Mouse (Mus musculus) frontal cortex, postnatal 36 days (tissue): ENCODE data around the gene Gtsf1l.

ENCODE experiments used
- DNase-seq, 2 experiments: peaks; one replicate each; pipeline ENCODE4 v3.0.0; 2022; ENCODE audit warnings: low spot score in 2 of 2

Gene Gtsf1l

DNA sequence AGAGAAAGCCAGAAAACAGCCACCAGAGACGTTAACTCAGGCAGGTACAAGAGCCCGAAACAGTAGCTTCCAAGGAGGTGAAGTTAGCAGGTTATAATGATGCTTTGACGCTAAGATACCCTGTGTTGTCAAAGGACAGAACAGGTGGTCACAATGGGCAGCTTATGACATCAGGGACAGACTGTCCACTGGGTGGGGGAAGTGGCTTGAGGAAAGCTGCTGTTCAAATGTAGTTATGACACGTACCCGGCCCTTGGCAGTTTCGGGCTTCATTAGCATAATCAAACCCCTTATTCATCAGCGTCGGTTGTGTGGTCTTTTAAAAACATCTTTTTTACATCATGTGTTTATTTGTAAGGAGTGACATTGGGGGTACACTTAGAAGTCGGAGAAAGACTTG, at the start of gene Gtsf1l:
Gene Gtsf1l (minus strand): TSS at position 128 of the 400 bp plus-strand sequence.
- DNase-seq: no peak

- DNase-seq: peak in 1 of 2 experiments; percentile 21
Observed at GRCm38 (mm10) chr2:163136996-163137395, 49.3 kb upstream of the Gtsf1l start.

GRCm38 (mm10) chr2:163135931-163136330, 48.3 kb upstream of the Gtsf1l start:
- DNase-seq: no peak

GRCm38 (mm10) chr2:163132314-163132713, 44.7 kb upstream of the Gtsf1l start:
- no peak for DNase-seq

GRCm38 (mm10) chr2:163130837-163131236, 43.2 kb upstream of the Gtsf1l start:
- no peak for DNase-seq

GRCm38 (mm10) chr2:163123496-163123895, 35.8 kb upstream of the Gtsf1l start:
- DNase-seq: no peak

- DNase-seq: no peak
Observed at GRCm38 (mm10) chr2:163122319-163122718, 34.7 kb upstream of the Gtsf1l start.

GRCm38 (mm10) chr2:163121353-163121660, 33.7 kb upstream of the Gtsf1l start:
- DNase-seq: no peak

GRCm38 (mm10) chr2:163120626-163121352, 33.1 kb upstream of the Gtsf1l start:
- no peak for DNase-seq

GRCm38 (mm10) chr2:163111413-163112201, 24.0 kb upstream of the Gtsf1l start:
- peak in 1 of 2 experiments; percentile 43 for DNase-seq

DNA sequence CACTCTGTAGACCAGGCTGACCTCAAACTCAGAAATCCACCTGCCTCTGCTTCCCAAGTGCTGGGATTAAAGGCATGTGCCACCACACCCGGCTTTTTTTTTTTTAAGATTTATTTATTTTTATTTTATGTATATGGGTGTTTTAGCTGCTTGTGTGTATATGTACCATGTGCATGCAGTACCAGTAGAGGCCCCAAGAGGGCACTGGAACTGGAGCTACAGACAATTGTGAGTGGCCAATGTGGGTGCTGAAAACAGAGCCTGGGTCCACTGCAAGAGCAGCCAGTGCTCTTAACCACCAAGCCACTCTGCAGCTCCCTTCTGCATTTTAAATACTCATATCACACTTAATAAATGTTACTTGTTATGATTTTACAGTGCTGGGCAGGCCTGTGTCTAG, 23.1 kb upstream of the Gtsf1l start:
- no peak for DNase-seq

GRCm38 (mm10) chr2:163108385-163108784, 20.7 kb upstream of the Gtsf1l start:
- DNase-seq: no peak

DNA sequence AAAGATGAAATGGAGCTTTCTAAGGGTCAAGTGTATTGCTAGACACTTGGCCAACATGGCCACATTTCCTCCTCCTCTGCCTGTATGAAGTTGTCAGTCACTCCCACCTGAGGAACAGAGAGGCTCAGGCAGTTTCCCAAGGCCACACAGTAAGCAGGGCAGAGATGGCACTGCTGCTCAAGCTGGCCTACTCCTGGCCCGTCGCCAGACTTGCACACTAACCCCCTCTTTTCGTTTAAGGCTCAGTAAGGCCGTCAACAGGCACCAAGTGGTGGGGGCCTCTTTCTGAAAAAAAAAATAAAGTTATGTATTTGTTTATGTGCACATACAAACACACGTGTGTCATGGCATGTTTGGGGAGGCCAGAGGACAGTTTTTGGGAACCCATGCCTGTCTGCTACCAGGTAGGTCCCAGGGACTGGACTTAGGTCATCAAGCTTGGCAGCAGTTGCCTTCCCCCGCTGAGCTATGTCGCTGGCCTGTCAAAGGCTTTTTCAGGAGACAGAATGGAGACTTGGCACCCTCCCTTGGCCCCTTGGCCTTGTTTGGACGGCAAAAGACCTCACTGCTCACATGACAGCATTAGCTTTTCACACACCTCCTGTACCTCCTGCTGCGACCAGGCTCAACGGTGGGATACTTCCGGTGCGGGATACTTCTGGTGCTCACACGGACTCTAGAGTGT, 16.6 kb upstream of the Gtsf1l start:
- no peak for DNase-seq

GRCm38 (mm10) chr2:163102900-163103653, 15.4 kb upstream of the Gtsf1l start:
- no peak for DNase-seq

GRCm38 (mm10) chr2:163102216-163102615, 14.6 kb upstream of the Gtsf1l start:
- DNase-seq: no peak

DNA sequence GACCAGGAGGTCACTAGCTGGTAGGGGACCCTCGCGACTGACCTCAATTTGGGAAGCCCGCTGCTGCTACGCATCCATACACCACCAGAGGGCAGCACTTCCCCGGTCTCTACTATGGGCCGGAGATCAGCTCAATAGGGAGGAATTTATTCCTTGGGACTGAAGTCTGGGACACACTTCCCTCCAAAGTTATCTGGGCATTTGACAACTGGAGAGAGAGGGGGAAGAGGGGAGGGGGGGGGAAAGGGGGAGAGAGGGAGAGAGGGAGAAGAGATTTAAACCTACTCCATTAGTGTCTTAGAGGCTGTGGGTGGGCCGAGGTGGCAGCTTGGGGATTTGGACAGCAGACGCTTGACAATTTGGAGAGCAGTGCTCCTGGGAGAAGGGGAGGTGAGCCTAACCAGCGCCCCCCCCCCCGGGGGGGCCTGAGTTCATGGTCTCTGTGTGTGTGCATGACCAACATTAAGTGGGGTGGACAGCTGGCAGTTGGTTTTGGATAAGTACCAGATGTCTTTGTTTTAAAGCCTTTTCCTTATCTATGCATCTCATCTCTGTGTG, 14.1 kb upstream of the Gtsf1l start:
- DNase-seq: peak; percentile 61 to 71

- no peak for DNase-seq
Observed at GRCm38 (mm10) chr2:163100551-163100950, 12.9 kb upstream of the Gtsf1l start.

DNA sequence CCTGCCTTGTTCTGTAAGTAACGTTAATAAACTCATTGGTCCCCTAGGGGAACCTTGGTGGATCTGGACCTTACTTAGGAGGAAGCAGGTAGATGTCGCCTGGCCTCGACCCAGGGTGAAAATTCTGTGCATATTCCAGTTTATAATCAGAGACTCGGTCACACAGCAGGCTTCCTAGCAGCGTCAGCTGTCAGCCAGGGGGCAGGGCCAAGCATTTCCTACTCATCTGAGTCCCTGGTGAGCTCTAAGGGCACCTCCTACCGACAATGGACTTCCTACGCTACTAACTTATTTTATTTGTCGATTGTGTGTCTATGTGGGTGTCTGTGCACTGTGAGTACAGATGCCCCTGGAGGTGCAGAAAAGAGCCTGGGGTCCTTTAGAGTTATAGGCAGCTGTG, 12.3 kb upstream of the Gtsf1l start:
- no peak for DNase-seq

GRCm38 (mm10) chr2:163095784-163096183, 8.1 kb upstream of the Gtsf1l start:
- DNase-seq: no peak

- DNase-seq: no peak
Observed at GRCm38 (mm10) chr2:163094909-163095308, 7.3 kb upstream of the Gtsf1l start.

GRCm38 (mm10) chr2:163089475-163090123, 1.9 kb upstream of the Gtsf1l start:
- no peak for DNase-seq
